Mouse (Mus musculus) embryonic facial prominence, embryonic 15.5 days (tissue): ENCODE results near the gene Setd3. TPM values are rescaled to one million over a fixed set of nuclear protein-coding genes. Genes with fewer than 3 reads are reported as not detected.

Experiments used
- ATAC-seq: fragments of 200-750 bp; cut with Nextera tagmentation; 2 replicates; pipeline ENCODE4 v1.8.0; 2017; ENCODE audit warnings: low read depth, moderate TSS enrichment; ENCODE audit not compliant: insufficient number of reproducible peaks, low FRiP score, low TSS enrichment
- H3K27ac ChIP-seq: fragments of 300-500 bp; sonication (generic); replicated peaks from 2 replicates; pipeline ENCODE4 v1.5.1; 2015; ENCODE audit warnings: mild to moderate bottlenecking, inconsistent platforms
- H3K27me3 ChIP-seq: fragments of 300-500 bp; sonication (generic); 2 replicates; pipeline ENCODE4 v1.6.1; 2015; ENCODE audit warnings: inconsistent platforms
- H3K36me3 ChIP-seq: fragments of 300-500 bp; sonication (generic); 2 replicates; pipeline ENCODE4 v1.6.1; 2015; ENCODE audit warnings: mild to moderate bottlenecking, inconsistent platforms
- H3K4me1 ChIP-seq: fragments of 300-500 bp; sonication (generic); 2 replicates; pipeline ENCODE4 v1.6.1; 2015; ENCODE audit warnings: inconsistent platforms
- H3K4me2 ChIP-seq: fragments of 300-500 bp; sonication (generic); replicated peaks from 2 replicates; pipeline ENCODE4 v1.6.1; 2015; ENCODE audit warnings: mild to moderate bottlenecking, inconsistent platforms
- H3K4me3 ChIP-seq: fragments of 300-500 bp; sonication (generic); replicated peaks from 2 replicates; pipeline ENCODE4 v1.5.1; 2015; ENCODE audit warnings: mild to moderate bottlenecking, inconsistent platforms
- H3K9ac ChIP-seq: fragments of 300-500 bp; sonication (generic); 2 replicates; pipeline ENCODE4 v1.6.1; 2015; ENCODE audit warnings: inconsistent platforms
- H3K9me3 ChIP-seq: fragments of 300-500 bp; sonication (generic); replicated peaks from 2 replicates; pipeline ENCODE4 v1.6.1; 2016; ENCODE audit warnings: inconsistent platforms
- WGBS: fragments of 180-500 bp; shearing (Covaris S2); methylation state at CpG from one replicate; pipeline ENCODE4 v1.1.7; 2015; 5-methylcytosine and 5-hydroxymethylcytosine counted together
- polyA plus RNA-seq: library from polyadenylated mRNA; unstranded; fragments of >200 nt; fragmentation: Nextera tagmentation; extraction: Ambion mirVana; gene quantifications from 2 replicates; pipeline ENCODE4 v1.2.1, GENCODE M21; 2015

The Setd3 gene
- polyA plus RNA-seq, 1 experiment from 2014 or later, result 85.5 TPM

DNA sequence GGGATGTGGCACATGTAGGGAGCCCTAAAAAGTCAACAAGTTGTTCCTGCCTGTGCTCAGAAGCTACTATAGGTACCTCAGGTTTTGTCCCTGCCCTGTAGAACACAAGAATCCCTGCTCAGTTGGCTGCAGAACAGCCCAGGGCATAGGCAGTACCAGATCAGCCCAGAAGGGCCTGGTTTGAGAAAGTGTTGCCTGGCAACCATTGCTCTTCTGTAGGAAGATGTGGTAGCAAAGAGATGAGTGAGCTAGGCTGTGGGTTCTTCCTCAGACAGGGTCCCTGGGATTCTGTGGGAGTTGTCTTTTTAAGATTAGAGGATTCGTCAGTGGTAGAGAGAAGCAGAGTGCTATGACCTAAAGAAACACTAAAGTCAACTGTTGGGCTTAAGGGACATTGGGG lies 21.0 kb upstream of the Setd3 start:
- Histone ChIP-seq H3K27ac (no peak overlapping the region), H3K9me3 (no peaks in the 10 kb centered on the region), H3K4me1 (no peaks in the 10 kb centered on the region), H3K4me3 (no peak overlapping the region), H3K4me2 (no peak overlapping the region), H3K27me3 (no peaks in the 10 kb centered on the region), H3K9ac (no peak overlapping the region), H3K36me3 (peaks cover 87% of the 10 kb centered on the region)
- 92% methylated on average over 1 of the region's 1 CpGs for whole genome bisulfite sequencing
- no peak for ATAC-seq

DNA sequence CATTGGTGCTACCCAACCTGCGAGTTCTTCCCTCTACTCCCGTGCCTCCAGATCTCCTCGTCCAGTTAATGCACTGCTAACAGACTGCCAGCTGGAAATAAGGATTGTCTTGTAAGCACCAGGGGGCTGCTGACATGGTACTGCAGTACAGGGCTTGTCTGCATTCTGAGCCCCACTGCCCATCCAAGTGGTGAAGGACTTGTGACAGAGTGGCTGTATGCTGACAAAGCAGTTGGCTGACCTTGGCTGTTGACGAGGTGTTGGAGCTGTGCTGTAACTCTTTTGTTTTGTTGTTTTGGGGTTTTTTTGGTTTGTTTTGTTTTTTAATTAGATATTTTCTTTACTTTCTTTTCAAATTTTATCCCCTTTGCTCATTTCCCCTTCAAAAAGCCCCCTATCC lies 19.3 kb upstream of the Setd3 start:
- no peak for ATAC-seq
- Histone ChIP-seq H3K27me3 (no peaks in the 10 kb centered on the region), H3K9me3 (no peaks in the 10 kb centered on the region), H3K4me3 (no peak overlapping the region), H3K36me3 (peaks cover 96% of the 10 kb centered on the region), H3K9ac (no peak overlapping the region), H3K27ac (no peak overlapping the region), H3K4me1 (no peaks in the 10 kb centered on the region), H3K4me2 (no peak overlapping the region)
- WGBS, result 81% methylated on average over 4 of the region's 4 CpGs

- no peak overlapping the region for H3K4me3 ChIP-seq
- H3K9me3 ChIP-seq, result no peaks in the 10 kb centered on the region
- H3K36me3 ChIP-seq, result peaks cover 93% of the 10 kb centered on the region
- no peak overlapping the region for H3K27ac ChIP-seq
- no peak overlapping the region for H3K9ac ChIP-seq
- 94% methylated on average over 11 of the region's 11 CpGs for WGBS
- no peak overlapping the region for H3K4me2 ChIP-seq
- no peaks in the 10 kb centered on the region for H3K4me1 ChIP-seq
- H3K27me3 ChIP-seq, result no peaks in the 10 kb centered on the region
- no peak for ATAC-seq
Measured at GRCm38 (mm10) chr12:108195761-108196160, 16.6 kb upstream of the Setd3 start.

GRCm38 (mm10) chr12:108193878-108194277 lies 14.8 kb upstream of the Setd3 start:
- Histone ChIP-seq H3K4me1 (no peaks in the 10 kb centered on the region), H3K9ac (no peak overlapping the region), H3K4me3 (no peak overlapping the region), H3K9me3 (no peaks in the 10 kb centered on the region), H3K36me3 (peaks cover 88% of the 10 kb centered on the region), H3K4me2 (no peak overlapping the region), H3K27me3 (no peaks in the 10 kb centered on the region), H3K27ac (no peak overlapping the region)
- ATAC-seq, result no peak
- WGBS, result 91% methylated on average over 5 of the region's 5 CpGs

GRCm38 (mm10) chr12:108187541-108188091 lies 8.5 kb upstream of the Setd3 start:
- Histone ChIP-seq H3K9me3 (no peaks in the 10 kb centered on the region), H3K4me2 (no peak overlapping the region), H3K9ac (no peak overlapping the region), H3K27me3 (no peaks in the 10 kb centered on the region), H3K27ac (no peak overlapping the region), H3K4me1 (no peaks in the 10 kb centered on the region), H3K36me3 (peaks cover 70% of the 10 kb centered on the region), H3K4me3 (no peak overlapping the region)
- no peak for ATAC-seq
- 90% methylated on average over 6 of the region's 6 CpGs for WGBS

GRCm38 (mm10) chr12:108181716-108182115 lies 2.6 kb upstream of the Setd3 start:
- Histone ChIP-seq H3K9ac (no peak overlapping the region), H3K4me1 (peaks cover 20% of the 10 kb centered on the region), H3K4me2 (no peak overlapping the region), H3K36me3 (peaks cover 30% of the 10 kb centered on the region), H3K27me3 (no peaks in the 10 kb centered on the region), H3K27ac (no peak overlapping the region), H3K9me3 (no peaks in the 10 kb centered on the region), H3K4me3 (no peak overlapping the region)
- WGBS, result 92% methylated on average over 6 of the region's 6 CpGs
- no peak for ATAC-seq

- under 1% methylated on average over 82 of the region's 82 CpGs for whole genome bisulfite sequencing
- Histone ChIP-seq H3K4me3 (peak within 1 kb of the TSS; percentile 99), H3K9me3 (no peaks in the 10 kb centered on the region), H3K36me3 (peaks cover 13% of the 10 kb centered on the region), H3K9ac (peak within 1 kb of the TSS; percentile 94), H3K4me2 (peak within 1 kb of the TSS; percentile 85), H3K27me3 (no peaks in the 10 kb centered on the region), H3K27ac (peak within 1 kb of the TSS; percentile 90), H3K4me1 (peaks cover 24% of the 10 kb centered on the region)
- peak; percentile 98 for ATAC-seq
Measured at GRCm38 (mm10) chr12:108179321-108180266, 480 bp upstream of the Setd3 start, which contains the start of gene Ccnk. Gene Ccnk, plus strand, starts transcription at chr12:108179579.

DNA sequence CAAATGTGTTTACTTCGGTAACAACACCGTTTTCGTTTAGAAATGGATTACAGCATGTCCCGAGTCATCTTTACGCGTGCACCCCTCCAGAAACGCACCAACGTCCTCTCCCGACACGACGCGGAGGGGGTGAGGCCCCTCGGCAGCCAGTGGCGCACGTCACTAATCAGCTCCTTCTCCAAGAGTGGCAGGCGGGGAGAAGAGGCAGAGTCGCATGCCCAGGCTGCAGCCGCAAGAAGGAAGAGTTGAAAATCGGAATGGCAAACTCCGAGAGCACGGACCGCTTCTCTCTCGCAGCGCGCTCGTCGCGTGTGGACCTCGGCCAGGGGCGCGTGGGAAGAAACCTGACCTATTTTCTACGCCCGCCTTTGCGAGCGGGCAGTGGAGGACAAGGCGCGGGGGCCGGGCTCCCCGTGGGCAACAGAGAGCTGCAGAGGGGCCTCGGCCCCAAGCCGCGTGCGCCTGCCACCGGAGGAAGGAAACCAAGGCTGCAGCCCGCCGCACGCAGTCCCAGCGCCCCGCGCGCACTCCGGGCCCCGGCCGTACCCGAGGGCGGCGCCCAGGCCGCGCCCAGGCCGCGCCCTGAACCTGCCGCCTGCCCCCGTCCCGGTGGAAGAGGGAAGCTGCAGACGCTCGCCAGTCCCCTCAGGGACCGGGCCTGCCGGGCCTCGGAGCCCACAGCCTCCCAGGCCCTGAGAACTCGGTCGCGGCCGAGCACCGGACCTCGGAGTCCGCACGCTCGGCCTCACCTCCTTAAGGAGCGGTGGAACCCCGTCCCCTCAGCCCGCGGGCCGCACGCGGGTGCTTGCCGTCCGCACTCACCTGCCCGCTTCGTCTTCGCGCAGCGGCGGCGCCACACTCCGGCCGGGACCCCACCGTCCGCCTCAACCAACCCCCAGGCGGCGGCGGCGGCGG lies 526 bp downstream of the Setd3 start:
- WGBS, result under 1% methylated on average over 90 of the region's 103 CpGs
- Histone ChIP-seq H3K36me3 (peaks cover 13% of the 10 kb centered on the region), H3K9me3 (no peaks in the 10 kb centered on the region), H3K4me2 (peak overlapping the region; percentile 79), H3K27ac (peak overlapping the region; percentile 90), H3K27me3 (no peaks in the 10 kb centered on the region), H3K9ac (peak overlapping the region; percentile 93), H3K4me3 (peak overlapping the region; percentile 99), H3K4me1 (peaks cover 24% of the 10 kb centered on the region)
- ATAC-seq, result peak; percentile 40

- Histone ChIP-seq H3K4me2 (no peak overlapping the region), H3K36me3 (no peaks in the 10 kb centered on the region), H3K9me3 (no peaks in the 10 kb centered on the region), H3K27ac (no peak overlapping the region), H3K4me3 (no peak overlapping the region), H3K9ac (no peak overlapping the region), H3K4me1 (peaks cover 32% of the 10 kb centered on the region), H3K27me3 (no peaks in the 10 kb centered on the region)
- WGBS, result 63% methylated on average over 3 of the region's 3 CpGs
- ATAC-seq, result no peak
Measured at GRCm38 (mm10) chr12:108176366-108176765, 2.7 kb downstream of the Setd3 start.

- 62% methylated on average over 8 of the region's 8 CpGs for WGBS
- no peak for ATAC-seq
- Histone ChIP-seq H3K9me3 (no peaks in the 10 kb centered on the region), H3K27me3 (no peaks in the 10 kb centered on the region), H3K27ac (no peak overlapping the region), H3K4me3 (no peak overlapping the region), H3K9ac (no peak overlapping the region), H3K4me1 (peaks cover 27% of the 10 kb centered on the region), H3K36me3 (no peaks in the 10 kb centered on the region), H3K4me2 (no peak overlapping the region)
Measured at GRCm38 (mm10) chr12:108174606-108175505, 4.3 kb downstream of the Setd3 start.
